Mouse (Mus musculus) thymus, adult 2 months (tissue): ENCODE results near the gene Mboat2. TPM values are rescaled to one million over a fixed set of nuclear protein-coding genes. Genes with fewer than 3 reads are reported as not detected.
A peak's percentile ranks its signal among the peaks of the same experiment; 100 is the strongest.

ENCODE experiments used
- DNase-seq: peaks from one replicate; pipeline ENCODE4 v3.0.0; 2021
- H3K27ac ChIP-seq: fragments of 200-500 bp; 2 replicates; pipeline ENCODE4 v1.5.1; 2012; ENCODE audit warnings: low read length, control low read depth; ENCODE audit not compliant: control insufficient read depth, insufficient read depth
- H3K27me3 ChIP-seq: fragments of 200-500 bp; 2 replicates; pipeline ENCODE4 v1.6.1; 2012; ENCODE audit warnings: mild to moderate bottlenecking, low read length, moderate library complexity, mixed read lengths; ENCODE audit not compliant: control insufficient read depth, insufficient read depth
- H3K36me3 ChIP-seq: fragments of 200-500 bp; 2 replicates; pipeline ENCODE4 v1.6.1; 2012; ENCODE audit warnings: mild to moderate bottlenecking, low read length, moderate library complexity; ENCODE audit not compliant: control insufficient read depth, insufficient read depth
- H3K4me1 ChIP-seq: fragments of 200-500 bp; replicated peaks from 2 replicates; pipeline ENCODE4 v1.6.1; 2012; ENCODE audit warnings: low read length; ENCODE audit not compliant: control insufficient read depth, insufficient read depth
- H3K4me3 ChIP-seq: fragments of 200-500 bp; 2 replicates; pipeline ENCODE4 v1.5.1; 2012; ENCODE audit warnings: mild to moderate bottlenecking, low read length, control low read depth, moderate library complexity; ENCODE audit not compliant: control insufficient read depth, insufficient read depth
- CTCF ChIP-seq: fragments of 200-500 bp; IDR thresholded peaks from 2 replicates; pipeline ENCODE4 v1.5.1; 2012; ENCODE audit warnings: mild to moderate bottlenecking, control low read depth, low read length, moderate library complexity, borderline replicate concordance; ENCODE audit not compliant: control insufficient read depth, poor library complexity, insufficient read depth; ENCODE audit errors: extremely low read depth
- POLR2A ChIP-seq: fragments of 200-500 bp; IDR thresholded peaks from 2 replicates; pipeline ENCODE4 v1.6.1; 2012; ENCODE audit warnings: mild to moderate bottlenecking, low read length, control low read depth, moderate library complexity; ENCODE audit not compliant: control insufficient read depth, poor library complexity, insufficient read depth; ENCODE audit errors: extremely low read depth
- WGBS: fragments of 180-500 bp; shearing (Covaris S2); methylation state at CpG from one replicate; pipeline ENCODE4 v1.1.7; 2018; 5-methylcytosine and 5-hydroxymethylcytosine counted together
- polyA plus RNA-seq: library from polyadenylated mRNA; depleted of rRNA; stranded (reverse); fragments of >200 nt; gene quantifications from 2 replicates; pipeline ENCODE4 v1.2.3, GENCODE M21; 2012

Mboat2 gene
- polyA plus RNA-seq, 1 experiment = 0.85 TPM

GRCm38 (mm10) chr12:24822831-24823230 lies 7.8 kb upstream of the Mboat2 start:
- Histone ChIP-seq H3K27me3 (no peaks in the 10 kb centered on the region), H3K27ac (no peak overlapping the region), H3K36me3 (no peaks in the 10 kb centered on the region), H3K4me3 (no peak overlapping the region), H3K4me1 (no peaks in the 10 kb centered on the region)
- no peak for DNase-seq
- no peak for TF ChIP-seq POLR2A
- 86% methylated on average over 2 of the region's 2 CpGs for WGBS

- no peak for DNase-seq
- TF ChIP-seq CTCF = no peak
- no peak for TF ChIP-seq POLR2A
- no peaks in the 10 kb centered on the region for H3K4me1 ChIP-seq
- 88% methylated on average over 3 of the region's 3 CpGs for WGBS
- no peaks in the 10 kb centered on the region for H3K36me3 ChIP-seq
- H3K27me3 ChIP-seq = no peaks in the 10 kb centered on the region
- H3K27ac ChIP-seq = no peak overlapping the region
- no peak overlapping the region for H3K4me3 ChIP-seq
Measured at GRCm38 (mm10) chr12:24823636-24824354, 6.9 kb upstream of the Mboat2 start.

- H3K36me3 ChIP-seq = no peaks in the 10 kb centered on the region
- H3K4me3 ChIP-seq = no peak overlapping the region
- H3K27me3 ChIP-seq = no peaks in the 10 kb centered on the region; the same call in 1 of the 2 replicates
- peaks cover 7% of the 10 kb centered on the region for H3K4me1 ChIP-seq
- WGBS = 100% methylated on average over 1 of the region's 1 CpGs
- TF ChIP-seq POLR2A (no peak), CTCF (no peak)
- H3K27ac ChIP-seq = no peak overlapping the region
- DNase-seq = no peak
Measured at GRCm38 (mm10) chr12:24830086-24830485, 593 bp upstream of the Mboat2 start.

- H3K4me1 ChIP-seq = peaks cover 7% of the 10 kb centered on the region
- H3K27ac ChIP-seq = no peak overlapping the region
- peak overlapping the region; percentile 64 for H3K4me3 ChIP-seq
- H3K36me3 ChIP-seq = no peaks in the 10 kb centered on the region
- peak; percentile 89 for DNase-seq
- peak; percentile 68; the same call in 1 of the 2 replicates for TF ChIP-seq POLR2A
- TF ChIP-seq CTCF = peak; percentile 74; the same call in 1 of the 2 replicates
- no peaks in the 10 kb centered on the region; the same call in 1 of the 2 replicates for H3K27me3 ChIP-seq
- under 1% methylated on average over 93 of the region's 95 CpGs for WGBS
Measured at GRCm38 (mm10) chr12:24831153-24831963, 679 bp downstream of the Mboat2 start.

- WGBS = 2% methylated on average over 32 of the region's 32 CpGs
- H3K4me1 ChIP-seq = peaks cover 7% of the 10 kb centered on the region
- TF ChIP-seq POLR2A (no peak), CTCF (no peak)
- H3K27ac ChIP-seq = no peak overlapping the region
- no peak for DNase-seq
- H3K4me3 ChIP-seq = peak overlapping the region; percentile 64
- no peaks in the 10 kb centered on the region; the same call in 1 of the 2 replicates for H3K27me3 ChIP-seq
- H3K36me3 ChIP-seq = no peaks in the 10 kb centered on the region
Measured at GRCm38 (mm10) chr12:24831964-24832427, 1.3 kb downstream of the Mboat2 start.

GRCm38 (mm10) chr12:24832438-24832837 lies 1.8 kb downstream of the Mboat2 start:
- no peak for DNase-seq
- H3K4me1 ChIP-seq = peaks cover 7% of the 10 kb centered on the region
- no peak overlapping the region for H3K4me3 ChIP-seq
- H3K27ac ChIP-seq = no peak overlapping the region
- WGBS = 70% methylated on average over 2 of the region's 2 CpGs
- TF ChIP-seq POLR2A = no peak
- TF ChIP-seq CTCF = no peak
- H3K27me3 ChIP-seq = no peaks in the 10 kb centered on the region; the same call in 1 of the 2 replicates
- no peaks in the 10 kb centered on the region for H3K36me3 ChIP-seq
